Mouse (Mus musculus): ENCODE data around the gene Cnnm3. TPM values are rescaled to one million over a fixed set of nuclear protein-coding genes. Genes with fewer than 3 reads are reported as not detected.
"Not testable (repeated sequence)": the region's sequence is repeated elsewhere in the genome, so short reads cannot be mapped to it uniquely, and the experiment has no call there.

Gene Cnnm3
- total RNA-seq, 2 experiments from 2014 or later, result 7.4 to 7.9 TPM

GRCm38 (mm10) chr1:36534595-36535058 is 23.0 kb downstream of the Cnnm3 start:
- ATAC-seq (replicated peaks; ENCODE audit: low FRiP score, poor library complexity, severe bottlenecking), result 0 out of 2 replicates have a peak, but pooled peaks have one; percentile 35

- no peak for ATAC-seq (replicated peaks; ENCODE audit: low FRiP score, poor library complexity, severe bottlenecking)
These were observed 24.1 kb downstream of the Cnnm3 start for GRCm38 (mm10) chr1:36535477-36536396.

GRCm38 (mm10) chr1:36536397-36536728 is 24.7 kb downstream of the Cnnm3 start:
- no peak for ATAC-seq (replicated peaks; ENCODE audit: low FRiP score, poor library complexity, severe bottlenecking)

GRCm38 (mm10) chr1:36536783-36537182 is 25.1 kb downstream of the Cnnm3 start, which contains the start of gene Ankrd23:
TSS of gene Ankrd23 (minus strand) at chr1:36536883.
- not testable (repeated sequence) for ATAC-seq (replicated peaks; ENCODE audit: low FRiP score, poor library complexity, severe bottlenecking)

- no peak for ATAC-seq (replicated peaks; ENCODE audit: low FRiP score, poor library complexity, severe bottlenecking)
These were observed 27.1 kb downstream of the Cnnm3 start for GRCm38 (mm10) chr1:36538727-36539126.

GRCm38 (mm10) chr1:36539186-36539585 is 27.5 kb downstream of the Cnnm3 start, which contains the start of gene Gm42417:
TSS of gene Gm42417 (minus strand) at chr1:36539429.
- ATAC-seq (replicated peaks; ENCODE audit: low FRiP score, poor library complexity, severe bottlenecking), result no peak

GRCm38 (mm10) chr1:36540132-36540531 is 28.5 kb downstream of the Cnnm3 start:
- no peak for ATAC-seq (replicated peaks; ENCODE audit: low FRiP score, poor library complexity, severe bottlenecking)

GRCm38 (mm10) chr1:36540807-36541206 is 29.1 kb downstream of the Cnnm3 start:
- ATAC-seq (replicated peaks; ENCODE audit: low FRiP score, poor library complexity, severe bottlenecking), result no peak

GRCm38 (mm10) chr1:36541844-36542243 is 30.2 kb downstream of the Cnnm3 start:
- no peak for ATAC-seq (replicated peaks; ENCODE audit: low FRiP score, poor library complexity, severe bottlenecking)

GRCm38 (mm10) chr1:36542925-36543324 is 31.3 kb downstream of the Cnnm3 start:
- ATAC-seq (replicated peaks; ENCODE audit: low FRiP score, poor library complexity, severe bottlenecking), result no peak

GRCm38 (mm10) chr1:36545382-36545781 is 33.7 kb downstream of the Cnnm3 start:
- ATAC-seq (replicated peaks; ENCODE audit: low FRiP score, poor library complexity, severe bottlenecking), result no peak

- ATAC-seq (replicated peaks; ENCODE audit: low FRiP score, poor library complexity, severe bottlenecking), result no peak
These were observed 34.4 kb downstream of the Cnnm3 start for GRCm38 (mm10) chr1:36545845-36546600.

GRCm38 (mm10) chr1:36546888-36547471 is 35.3 kb downstream of the Cnnm3 start, which contains the start of gene Ankrd39:
TSS of gene Ankrd39 (minus strand) at chr1:36547445.
- ATAC-seq (replicated peaks; ENCODE audit: low FRiP score, poor library complexity, severe bottlenecking), result peak; percentile 100

- ATAC-seq (replicated peaks; ENCODE audit: low FRiP score, poor library complexity, severe bottlenecking), result no peak
These were observed 36.4 kb downstream of the Cnnm3 start for GRCm38 (mm10) chr1:36547981-36548598.

GRCm38 (mm10) chr1:36548771-36549170 is 37.1 kb downstream of the Cnnm3 start:
- ATAC-seq (replicated peaks; ENCODE audit: low FRiP score, poor library complexity, severe bottlenecking), result no peak

- no peak for ATAC-seq (replicated peaks; ENCODE audit: low FRiP score, poor library complexity, severe bottlenecking)
These were observed 37.8 kb downstream of the Cnnm3 start for GRCm38 (mm10) chr1:36549491-36549890.

- no peak for ATAC-seq (replicated peaks; ENCODE audit: low FRiP score, poor library complexity, severe bottlenecking)
These were observed 38.6 kb downstream of the Cnnm3 start for GRCm38 (mm10) chr1:36550075-36550863.

GRCm38 (mm10) chr1:36551904-36552303 is 40.2 kb downstream of the Cnnm3 start:
- no peak for ATAC-seq (replicated peaks; ENCODE audit: low FRiP score, poor library complexity, severe bottlenecking)

- ATAC-seq (replicated peaks; ENCODE audit: low FRiP score, poor library complexity, severe bottlenecking), result no peak
These were observed 40.8 kb downstream of the Cnnm3 start for GRCm38 (mm10) chr1:36552506-36552905.

Data from erythroblast, adult 5-6 weeks (primary cell).